Mouse (Mus musculus) kidney, adult 2 months (tissue): ENCODE data around the gene Zfp462.

Experiments used
- CTCF ChIP-seq: fragments of 200-500 bp; conservative IDR thresholded peaks from 2 replicates; pipeline ENCODE4 v1.5.1; 2011; ENCODE audit warnings: low read depth, mild to moderate bottlenecking, control low read depth, low read length, moderate library complexity, mixed read lengths; ENCODE audit not compliant: insufficient read depth, insufficient read length
- POLR2A ChIP-seq: fragments of 200-500 bp; IDR thresholded peaks from one replicate; pipeline ENCODE4 v1.6.1; 2011; ENCODE audit warnings: low read depth, low read length, control low read depth

DNA sequence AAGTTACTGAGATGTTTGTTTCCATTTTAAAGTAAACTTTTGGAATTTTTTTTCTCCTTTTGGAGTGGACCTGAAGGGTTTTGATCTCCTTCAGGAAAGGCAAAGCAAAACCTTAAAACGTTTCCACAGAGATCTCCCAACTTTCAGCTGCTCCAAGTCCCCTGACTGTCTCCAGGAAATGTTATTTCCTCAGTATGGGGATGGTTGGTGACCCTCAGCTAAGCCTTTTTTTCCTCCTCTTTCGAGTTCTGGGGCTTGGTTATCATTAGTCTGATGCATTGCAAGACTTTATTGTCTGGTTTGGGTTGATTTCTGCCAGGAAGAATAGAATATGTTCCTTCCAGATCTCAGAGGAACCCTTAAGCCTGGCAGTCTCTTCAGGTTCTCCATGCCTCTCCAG, 5.3 kb downstream of the Zfp462 start:
- TF ChIP-seq POLR2A, result no peak
- TF ChIP-seq CTCF, result no peak
